In the genomic region with DNA sequence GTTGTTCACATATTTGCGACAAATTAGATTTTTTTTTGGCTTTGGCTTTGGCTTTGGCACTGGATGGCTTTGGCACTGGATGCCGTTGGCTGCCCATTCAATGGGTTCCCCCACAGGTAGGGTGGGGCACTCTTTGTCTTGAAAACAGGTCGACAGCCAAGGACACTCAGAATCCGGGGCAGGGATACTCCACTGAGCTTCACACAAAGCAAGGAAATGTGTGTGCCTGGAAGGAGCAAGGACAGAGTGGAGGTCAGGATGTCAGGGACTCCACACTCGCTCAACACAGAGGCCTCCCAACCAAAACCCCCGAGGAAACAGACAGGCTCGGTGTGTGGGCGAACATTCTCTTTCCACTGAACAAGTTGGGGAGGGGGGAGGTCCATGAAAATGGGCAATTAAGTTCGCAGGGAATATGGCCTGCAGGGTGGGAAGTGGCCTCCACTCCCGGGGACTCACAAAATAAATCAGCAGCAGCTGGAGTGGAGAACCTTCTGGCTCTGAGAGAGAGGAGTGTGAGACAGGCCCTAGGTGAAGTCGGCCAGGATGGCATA, we compare ENCODE assay signal across 9 mouse cellular contexts. TPM values are rescaled to one million over a fixed set of nuclear protein-coding genes. Genes with fewer than 3 reads are reported as not detected.
A peak's percentile ranks its signal among the peaks of the same experiment; 100 is the strongest.
DNase-seq lines count a peak whose midpoint lies in the region; ATAC-seq and TF ChIP-seq lines count a peak whose summit lies in the region.
"Had no signal": no experiment of that assay in that cellular context is flagged by ENCODE, and none has a peak within 500 bp of the region (broad histone marks: within the 10 kb centered on the region; RNA-seq: fewer than 3 reads in every experiment).

No protein-coding gene starts in this region.

- no peak overlapping the region for H3K27ac ChIP-seq in forebrain, embryonic 13.5 days
- H3K27ac ChIP-seq in forebrain, embryonic 14.5 days (ENCODE audit: low read depth, low read length), result no peak overlapping the region
- peak overlapping the region; percentile 79 for H3K27ac ChIP-seq in ES-Bruce4 (ENCODE audit: insufficient read depth, low read length)
- H3K27ac ChIP-seq in embryonic facial prominence, embryonic 12.5 days, result peak overlapping the region; percentile 74
- peak overlapping the region; percentile 37; the same call in 1 of the 2 replicates for H3K27ac ChIP-seq in kidney, embryonic 15.5 days

- no peaks in the 10 kb centered on the region for H3K27me3 ChIP-seq in forebrain, embryonic 13.5 days
- no peaks in the 10 kb centered on the region for H3K27me3 ChIP-seq in forebrain, embryonic 14.5 days (replicated peaks; ENCODE audit: control insufficient read depth, insufficient read depth, low read length)
- H3K27me3 ChIP-seq in ES-Bruce4 (ENCODE audit: control insufficient read depth, insufficient read depth, low read length, poor library complexity, severe bottlenecking), result no peaks in the 10 kb centered on the region
- no peaks in the 10 kb centered on the region for H3K27me3 ChIP-seq in embryonic facial prominence, embryonic 12.5 days
- 0 out of 2 replicates have a peak, but pooled peaks cover 15% of the 10 kb centered on the region for H3K27me3 ChIP-seq in kidney, embryonic 15.5 days

- peaks cover 24% of the 10 kb centered on the region for H3K4me1 ChIP-seq in forebrain, embryonic 13.5 days
- peaks cover 12% of the 10 kb centered on the region for H3K4me1 ChIP-seq in forebrain, embryonic 14.5 days (ENCODE audit: control insufficient read depth, insufficient read depth, low read length)
- H3K4me1 ChIP-seq in ES-Bruce4 (ENCODE audit: control insufficient read depth, insufficient read depth, low read length), result peaks cover 12% of the 10 kb centered on the region
- peaks cover 39% of the 10 kb centered on the region for H3K4me1 ChIP-seq in embryonic facial prominence, embryonic 12.5 days
- peaks cover 27% of the 10 kb centered on the region for H3K4me1 ChIP-seq in kidney, embryonic 15.5 days

- no peak overlapping the region for H3K4me2 ChIP-seq in forebrain, embryonic 13.5 days
- H3K4me2 ChIP-seq in forebrain, embryonic 14.5 days (ENCODE audit: low read length), result no peak overlapping the region
- no peak overlapping the region for H3K4me2 ChIP-seq in embryonic facial prominence, embryonic 12.5 days (replicated peaks)
- no peak overlapping the region for H3K4me2 ChIP-seq in kidney, embryonic 15.5 days

- 51% methylated on average over 11 of the region's 11 CpGs for WGBS in forebrain, embryonic 13.5 days
- 46% methylated on average over 11 of the region's 11 CpGs for WGBS in forebrain, embryonic 14.5 days
- 23% methylated on average over 11 of the region's 11 CpGs for WGBS in embryonic facial prominence, embryonic 12.5 days
- WGBS in kidney, embryonic 15.5 days, result 31% methylated on average over 11 of the region's 11 CpGs

- no peak for TF ChIP-seq POLR2A in ES-Bruce4 (IDR thresholded peaks at IDR 0.05; ENCODE audit: insufficient read depth, low read length)

- TF ChIP-seq EP300 in ES-Bruce4 (IDR thresholded peaks at IDR 0.05; ENCODE audit: insufficient read depth, low read depth, low read length), result peak; percentile 88

- TF ChIP-seq CTCF in ES-Bruce4 (IDR thresholded peaks at IDR 0.05; ENCODE audit: low read depth, low read length), result no peak

- ATAC-seq in forebrain, embryonic 13.5 days, result 0 out of 2 replicates have a peak, but pooled peaks have one; percentile 6
- no peak for ATAC-seq in forebrain, embryonic 14.5 days
- ATAC-seq in embryonic facial prominence, embryonic 12.5 days (ENCODE audit: insufficient number of reproducible peaks, insufficient read depth, low FRiP score, low TSS enrichment), result no peak
- ATAC-seq in kidney, embryonic 15.5 days (replicated peaks; ENCODE audit: low FRiP score), result no peak

- peak overlapping the region; percentile 21; the same call in 1 of the 2 replicates for H3K9ac ChIP-seq in forebrain, embryonic 13.5 days
- no peak overlapping the region for H3K9ac ChIP-seq in forebrain, embryonic 14.5 days (ENCODE audit: low read length)
- H3K9ac ChIP-seq in ES-Bruce4 (ENCODE audit: low read depth, poor library complexity, severe bottlenecking), result peak overlapping the region; percentile 2
- H3K9ac ChIP-seq in embryonic facial prominence, embryonic 12.5 days, result no peak overlapping the region
- H3K9ac ChIP-seq in kidney, embryonic 15.5 days, result no peak overlapping the region

- H3K36me3 ChIP-seq in forebrain, embryonic 13.5 days (ENCODE audit: poor library complexity, severe bottlenecking), result no peaks in the 10 kb centered on the region
- no peaks in the 10 kb centered on the region for H3K36me3 ChIP-seq in forebrain, embryonic 14.5 days (ENCODE audit: control insufficient read depth, insufficient read depth, low read length)
- no peaks in the 10 kb centered on the region for H3K36me3 ChIP-seq in ES-Bruce4 (ENCODE audit: control insufficient read depth, insufficient read depth, low read length, poor library complexity, severe bottlenecking)
- no peaks in the 10 kb centered on the region for H3K36me3 ChIP-seq in embryonic facial prominence, embryonic 12.5 days
- H3K36me3 ChIP-seq in kidney, embryonic 15.5 days, result no peaks in the 10 kb centered on the region

- no peak overlapping the region for H3K4me3 ChIP-seq in forebrain, embryonic 13.5 days
- no peak overlapping the region for H3K4me3 ChIP-seq in forebrain, embryonic 14.5 days (ENCODE audit: low read depth, low read length)
- 0 out of 2 replicates have a peak overlapping the region, but pooled peaks have one; percentile 4 for H3K4me3 ChIP-seq in ES-Bruce4 (ENCODE audit: low read depth, low read length)
- no peak overlapping the region for H3K4me3 ChIP-seq in embryonic facial prominence, embryonic 12.5 days
- H3K4me3 ChIP-seq in kidney, embryonic 15.5 days (replicated peaks), result no peak overlapping the region

- no peak for DNase-seq in forebrain, embryonic 14.5 days (ENCODE audit: low spot score)
- DNase-seq in thymus, postnatal 36 days, result no peak
- no peak for DNase-seq in urinary bladder, postnatal 10 days (ENCODE audit: low spot score)
- no peak for DNase-seq in thymus, postnatal 0 days (ENCODE audit: low spot score)
- DNase-seq: thymus, adult 2 months had no signal

- no peaks in the 10 kb centered on the region for H3K9me3 ChIP-seq in forebrain, embryonic 13.5 days (replicated peaks)
- H3K9me3 ChIP-seq in forebrain, embryonic 14.5 days (replicated peaks; ENCODE audit: control insufficient read depth, low read length), result no peaks in the 10 kb centered on the region
- no peaks in the 10 kb centered on the region for H3K9me3 ChIP-seq in ES-Bruce4 (replicated peaks; ENCODE audit: control insufficient read depth, insufficient read depth, low read length, poor library complexity, severe bottlenecking)
- no peaks in the 10 kb centered on the region for H3K9me3 ChIP-seq in embryonic facial prominence, embryonic 12.5 days
- no peaks in the 10 kb centered on the region for H3K9me3 ChIP-seq in kidney, embryonic 15.5 days (replicated peaks)

RNA-seq across cellular contexts. Expression of gene Lax1, which starts 52.0 kb away (rescaled TPM):
- not detected in 2 replicates for polyA plus RNA-seq in forebrain, embryonic 13.5 days (2015; fragmentation: Nextera tagmentation; extraction: Ambion mirVana)
- polyA plus RNA-seq in forebrain, embryonic 14.5 days (2014; fragmentation: Nextera tagmentation; extraction: Ambion mirVana), result not detected in 2 replicates
- polyA plus RNA-seq in ES-Bruce4 (2011; ENCODE audit: insufficient read depth, insufficient read length, low read depth, missing spikeins), result 1.4 and 1.5 TPM in 2 replicates
- polyA plus RNA-seq in embryonic facial prominence, embryonic 12.5 days (2016; fragmentation: Nextera tagmentation; extraction: Ambion mirVana), result 0.71 and 1.3 TPM in 2 replicates
- polyA plus RNA-seq in kidney, embryonic 15.5 days (2015; fragmentation: Nextera tagmentation; extraction: Ambion mirVana), result 0.66 and 0.81 TPM in 2 replicates
- polyA plus RNA-seq in thymus, postnatal 0 days (2015; fragmentation: Nextera tagmentation; extraction: Ambion mirVana), result 27.3 and 29.4 TPM in 2 replicates

RNA-seq across cellular contexts. Expression of gene Atp2b4, which starts 58.9 kb away (rescaled TPM):
- 6.7 and 7.6 TPM in 2 replicates for polyA plus RNA-seq in forebrain, embryonic 13.5 days (2015; fragmentation: Nextera tagmentation; extraction: Ambion mirVana)
- 10.2 and 14.1 TPM in 2 replicates for polyA plus RNA-seq in forebrain, embryonic 14.5 days (2014; fragmentation: Nextera tagmentation; extraction: Ambion mirVana)
- 16.1 and 19.4 TPM in 2 replicates for polyA plus RNA-seq in ES-Bruce4 (2011; ENCODE audit: insufficient read depth, insufficient read length, low read depth, missing spikeins)
- 14.1 and 15.0 TPM in 2 replicates for polyA plus RNA-seq in embryonic facial prominence, embryonic 12.5 days (2016; fragmentation: Nextera tagmentation; extraction: Ambion mirVana)
- polyA plus RNA-seq in kidney, embryonic 15.5 days (2015; fragmentation: Nextera tagmentation; extraction: Ambion mirVana), result 7.2 and 8.5 TPM in 2 replicates
- polyA plus RNA-seq in thymus, postnatal 0 days (2015; fragmentation: Nextera tagmentation; extraction: Ambion mirVana), result 3.1 and 3.5 TPM in 2 replicates

Comparison
In these comparisons a context has a peak if more than half of its experiments do, and no peak if none do; other contexts are left out.
1. H3K9ac ChIP-seq: peak in forebrain, embryonic 13.5 days (single experiment) and ES-Bruce4 (single experiment); none in forebrain, embryonic 14.5 days (single experiment), embryonic facial prominence, embryonic 12.5 days (single experiment) and kidney, embryonic 15.5 days (single experiment).
2. H3K27ac ChIP-seq: peak in ES-Bruce4 (single experiment), embryonic facial prominence, embryonic 12.5 days (single experiment) and kidney, embryonic 15.5 days (single experiment); none in forebrain, embryonic 13.5 days (single experiment) and forebrain, embryonic 14.5 days (single experiment).
3. RNA of gene Lax1, which starts 52.0 kb away (polyA plus RNA-seq): 27.3 to 29.4 TPM in thymus, postnatal 0 days; 1.4 to 1.5 TPM in ES-Bruce4, 0.71 to 1.3 TPM in embryonic facial prominence, embryonic 12.5 days, 0.66 to 0.81 TPM in kidney, embryonic 15.5 days, not detected in forebrain, embryonic 13.5 days and not detected in forebrain, embryonic 14.5 days; every median in the first group is over 10 times any median in the second.